Mouse (Mus musculus): ENCODE data around the gene Setd7.

GRCm38 (mm10) chr3:51495646-51496045 is 65.0 kb downstream of the Setd7 start:
- no peak for TF ChIP-seq CTCF (IDR thresholded peaks at IDR 0.05)
- TF ChIP-seq EP300 (IDR thresholded peaks at IDR 0.05) = no peak

Data from lung, postnatal 0 days (tissue).